Mouse (Mus musculus) heart, embryonic 14.5 days (tissue): ENCODE data around the gene Myh11. TPM values are rescaled to one million over a fixed set of nuclear protein-coding genes. Genes with fewer than 3 reads are reported as not detected.

Experiments used
- ATAC-seq: fragments of 200-750 bp; cut with Nextera tagmentation; 2 replicates; pipeline ENCODE4 v1.8.0; 2017; ENCODE audit warnings: low read depth, moderate TSS enrichment; ENCODE audit not compliant: insufficient number of reproducible peaks, insufficient read depth, low FRiP score
- H3K27ac ChIP-seq, 2 experiments: fragments of 200-500 bp in 1 of 2; fragments of 300-500 bp in 1 of 2; sonication (generic) in 1 of 2; replicated peaks in 1 of 2; 2 replicates each; pipeline ENCODE4 v1.5.1; 2012 to 2014; ENCODE audit warnings: low read depth in 2 of 2, low read length in 2 of 2, control low read depth in 1 of 2, mild to moderate bottlenecking in 1 of 2, mixed read lengths in 1 of 2; ENCODE audit not compliant: control insufficient read depth in 1 of 2, insufficient read depth in 1 of 2
- H3K27me3 ChIP-seq: fragments of 300-500 bp; sonication (generic); 2 replicates; pipeline ENCODE4 v1.6.1; 2014; ENCODE audit warnings: mild to moderate bottlenecking, low read length, control low read depth; ENCODE audit not compliant: control insufficient read depth, insufficient read depth
- H3K36me3 ChIP-seq: fragments of 300-500 bp; sonication (generic); 2 replicates; pipeline ENCODE4 v1.6.1; 2014; ENCODE audit warnings: mild to moderate bottlenecking, control low read depth, low read length, mixed read lengths; ENCODE audit not compliant: control insufficient read depth, insufficient read depth
- H3K4me1 ChIP-seq, 2 experiments: fragments of 200-500 bp in 1 of 2; fragments of 300-500 bp in 1 of 2; sonication (generic) in 1 of 2; 2 replicates each; pipeline ENCODE4 v1.6.1; 2012 to 2014; ENCODE audit warnings: low read length in 2 of 2, control low read depth in 1 of 2, mixed read lengths in 1 of 2; ENCODE audit not compliant: control insufficient read depth in 2 of 2, insufficient read depth in 2 of 2
- H3K4me2 ChIP-seq: fragments of 300-500 bp; sonication (generic); 2 replicates; pipeline ENCODE4 v1.6.1; 2014; ENCODE audit warnings: mild to moderate bottlenecking, low read length
- H3K4me3 ChIP-seq, 2 experiments: fragments of 200-500 bp in 1 of 2; fragments of 300-500 bp in 1 of 2; sonication (generic) in 1 of 2; 2 replicates each; pipeline ENCODE4 v1.5.1; 2012 to 2014; ENCODE audit warnings: low read length in 2 of 2, mild to moderate bottlenecking in 2 of 2, control low read depth in 1 of 2, low read depth in 1 of 2, moderate library complexity in 1 of 2; ENCODE audit not compliant: control insufficient read depth in 1 of 2, insufficient read depth in 1 of 2
- H3K9ac ChIP-seq: fragments of 300-500 bp; sonication (generic); 2 replicates; pipeline ENCODE4 v1.6.1; 2014; ENCODE audit warnings: mild to moderate bottlenecking, low read length
- H3K9me3 ChIP-seq: fragments of 300-500 bp; sonication (generic); 2 replicates; pipeline ENCODE4 v1.6.1; 2016; ENCODE audit warnings: low read length, control low read depth; ENCODE audit not compliant: control insufficient read depth
- WGBS: fragments of 180-500 bp; shearing (Covaris S2); extraction: QIAGEN DNeasy Blood & Tissue Kit; methylation state at CpG from one replicate; pipeline ENCODE4 v1.1.7; 2014; 5-methylcytosine and 5-hydroxymethylcytosine counted together
- polyA plus RNA-seq: library from polyadenylated mRNA; unstranded; fragments of >200 nt; fragmentation: Nextera tagmentation; extraction: Ambion mirVana; gene quantifications from 2 replicates; pipeline ENCODE4 v1.2.1, GENCODE M21; 2014

The Myh11 gene
- polyA plus RNA-seq, 1 experiment from 2014 or later: 1.9 TPM

- no peak overlapping the region for H3K9ac ChIP-seq
- H3K4me1 ChIP-seq: peaks cover 0 to under 1% of the 10 kb centered on the region in 2 experiments; a peak in 1 of 4 replicates
- no peaks in the 10 kb centered on the region for H3K9me3 ChIP-seq
- no peak for ATAC-seq
- H3K36me3 ChIP-seq: peaks cover 59% of the 10 kb centered on the region
- 79% methylated on average over 3 of the region's 3 CpGs for WGBS
- no peak overlapping the region for H3K4me3 ChIP-seq
- no peaks in the 10 kb centered on the region for H3K27me3 ChIP-seq
- no peak overlapping the region for H3K27ac ChIP-seq
- H3K4me2 ChIP-seq: no peak overlapping the region
These were observed 18.7 kb upstream of the Myh11 start for GRCm38 (mm10) chr16:14309833-14310232.

DNA sequence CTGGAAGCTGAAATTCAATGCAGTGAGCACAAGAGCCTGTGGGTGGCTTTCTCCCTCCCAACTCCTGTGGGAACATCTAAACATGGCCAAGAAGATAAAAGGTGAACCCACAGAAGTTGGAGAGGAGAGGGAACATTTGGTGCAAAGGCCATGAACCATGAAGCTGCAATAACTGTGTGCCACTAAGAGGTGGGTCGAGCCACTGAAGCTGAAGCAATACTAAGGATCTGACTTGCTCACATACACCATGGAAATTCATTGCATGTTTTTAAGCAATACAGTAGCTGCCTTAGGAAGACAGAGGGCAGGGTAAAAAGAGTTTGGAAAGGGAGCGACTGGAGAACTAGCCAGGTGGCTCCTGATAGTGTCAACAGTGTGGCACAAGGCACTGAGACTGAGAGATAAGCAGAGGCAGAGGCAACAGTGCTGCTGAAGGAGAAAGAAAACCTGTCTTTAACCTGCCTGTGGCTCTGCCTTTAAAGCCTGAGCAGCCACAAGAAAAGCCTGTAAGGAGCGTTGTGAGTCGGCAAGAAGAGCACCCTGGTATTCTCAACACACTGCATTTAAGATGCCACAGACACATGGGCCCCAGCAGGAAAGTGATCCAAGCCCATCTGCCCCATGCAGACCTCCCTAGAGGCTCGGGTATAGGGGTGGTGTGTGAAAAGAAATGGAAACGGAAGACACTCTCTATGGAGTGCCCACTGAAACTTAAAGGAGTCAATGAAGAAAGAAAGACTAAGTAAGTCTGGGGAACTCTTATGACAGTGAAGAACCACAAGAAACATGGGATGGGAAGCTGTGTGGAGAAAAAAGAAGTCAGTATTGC, 17.3 kb upstream of the Myh11 start:
- no peaks in the 10 kb centered on the region for H3K9me3 ChIP-seq
- no peak overlapping the region for H3K9ac ChIP-seq
- no peaks in the 10 kb centered on the region for H3K27me3 ChIP-seq
- H3K36me3 ChIP-seq: peaks cover 66% of the 10 kb centered on the region
- no peak overlapping the region for H3K27ac ChIP-seq
- no peak for ATAC-seq
- 78% methylated on average over 6 of the region's 6 CpGs for WGBS
- no peak overlapping the region for H3K4me2 ChIP-seq
- H3K4me3 ChIP-seq: no peak overlapping the region
- peaks cover 0 to 3% of the 10 kb centered on the region in 2 experiments; a peak in 1 of 4 replicates for H3K4me1 ChIP-seq

- Histone ChIP-seq H3K9me3 (no peaks in the 10 kb centered on the region), H3K27ac (no peak overlapping the region), H3K27me3 (no peaks in the 10 kb centered on the region), H3K4me1 (peaks cover 0 to 3% of the 10 kb centered on the region in 2 experiments; a peak in 1 of 4 replicates), H3K9ac (no peak overlapping the region), H3K36me3 (peaks cover 65% of the 10 kb centered on the region), H3K4me2 (no peak overlapping the region), H3K4me3 (no peak overlapping the region)
- ATAC-seq: no peak
- WGBS: 100% methylated on average over 1 of the region's 1 CpGs
These were observed 16.2 kb upstream of the Myh11 start for GRCm38 (mm10) chr16:14307373-14307772.

DNA sequence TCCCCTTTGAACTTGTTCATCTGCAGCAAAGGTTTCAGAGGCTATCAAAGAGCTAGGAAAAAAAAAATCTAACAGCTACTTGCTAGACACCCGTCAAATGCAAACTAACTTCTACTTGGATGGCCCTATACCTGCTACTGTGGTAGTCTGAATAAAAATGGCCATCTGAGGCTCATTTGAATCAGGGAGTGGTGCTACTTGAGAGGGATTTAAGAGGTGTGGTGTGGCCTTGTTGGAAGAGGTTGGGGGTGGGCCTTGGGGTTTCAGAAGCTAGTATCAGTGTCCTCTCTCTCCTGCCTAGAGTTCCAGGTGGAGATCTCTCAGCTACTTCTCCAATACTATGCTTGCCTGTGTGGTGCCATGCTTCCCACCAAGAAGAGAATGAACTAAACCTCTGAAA, 15.3 kb upstream of the Myh11 start:
- Histone ChIP-seq H3K4me2 (no peak overlapping the region), H3K4me1 (peaks cover 0 to 3% of the 10 kb centered on the region in 2 experiments; a peak in 1 of 4 replicates), H3K9ac (no peak overlapping the region), H3K27me3 (no peaks in the 10 kb centered on the region), H3K4me3 (no peak overlapping the region), H3K36me3 (peaks cover 65% of the 10 kb centered on the region), H3K27ac (no peak overlapping the region), H3K9me3 (no peaks in the 10 kb centered on the region)
- ATAC-seq: no peak
- 90% methylated on average over 1 of the region's 1 CpGs for WGBS

DNA sequence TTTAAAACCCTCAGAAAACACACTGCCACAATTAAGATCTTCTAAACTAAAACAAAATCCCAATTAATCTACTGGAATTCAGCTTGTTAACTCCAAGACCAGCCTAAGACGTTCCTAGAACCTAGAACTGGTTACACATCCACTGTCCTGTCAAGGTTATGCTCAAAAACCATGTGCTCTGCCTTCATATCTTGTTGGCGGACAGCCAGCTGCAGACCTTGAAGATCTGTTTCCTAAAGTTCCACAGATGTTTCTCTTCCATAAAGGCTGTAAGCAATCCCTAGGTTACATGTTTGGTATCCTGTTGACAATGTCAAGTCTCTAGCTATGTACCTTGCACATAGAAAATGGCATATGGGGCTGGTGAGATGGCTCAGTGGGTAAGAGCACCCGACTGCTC, 13.6 kb upstream of the Myh11 start:
- ATAC-seq: no peak
- Histone ChIP-seq H3K9me3 (no peaks in the 10 kb centered on the region), H3K9ac (no peak overlapping the region), H3K4me3 (no peak overlapping the region), H3K27me3 (no peaks in the 10 kb centered on the region), H3K36me3 (peaks cover 67% of the 10 kb centered on the region), H3K4me1 (peaks cover 0 to 3% of the 10 kb centered on the region in 2 experiments; a peak in 1 of 4 replicates), H3K27ac (no peak overlapping the region), H3K4me2 (no peak overlapping the region)
- 75% methylated on average over 3 of the region's 3 CpGs for WGBS

DNA sequence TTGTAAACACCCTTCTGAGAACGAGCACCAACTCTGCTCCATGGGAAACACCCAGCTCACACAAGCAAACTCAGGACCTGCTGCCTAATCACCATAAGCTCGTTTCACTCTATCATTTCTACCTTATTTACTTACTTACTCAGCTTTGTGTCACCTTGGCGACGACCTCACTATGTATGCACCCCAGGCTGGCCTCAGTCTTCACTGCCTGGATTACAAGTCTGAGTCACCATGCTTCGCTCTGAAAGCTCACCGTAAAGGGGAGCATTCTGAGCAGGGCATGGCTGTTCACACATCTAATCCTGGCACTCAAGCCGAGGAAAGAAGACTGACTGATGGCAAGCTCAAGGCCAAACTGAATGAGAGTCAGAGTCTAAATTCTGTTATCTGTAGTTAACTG, 12.5 kb upstream of the Myh11 start:
- H3K4me3 ChIP-seq: no peak overlapping the region
- no peak for ATAC-seq
- no peaks in the 10 kb centered on the region for H3K9me3 ChIP-seq
- no peak overlapping the region for H3K9ac ChIP-seq
- 57% methylated on average over 7 of the region's 7 CpGs for WGBS
- no peaks in the 10 kb centered on the region for H3K27me3 ChIP-seq
- H3K4me1 ChIP-seq: peaks cover 0 to 3% of the 10 kb centered on the region in 2 experiments; a peak in 1 of 4 replicates
- H3K36me3 ChIP-seq: peaks cover 73% of the 10 kb centered on the region
- no peak overlapping the region for H3K4me2 ChIP-seq
- H3K27ac ChIP-seq: no peak overlapping the region

DNA sequence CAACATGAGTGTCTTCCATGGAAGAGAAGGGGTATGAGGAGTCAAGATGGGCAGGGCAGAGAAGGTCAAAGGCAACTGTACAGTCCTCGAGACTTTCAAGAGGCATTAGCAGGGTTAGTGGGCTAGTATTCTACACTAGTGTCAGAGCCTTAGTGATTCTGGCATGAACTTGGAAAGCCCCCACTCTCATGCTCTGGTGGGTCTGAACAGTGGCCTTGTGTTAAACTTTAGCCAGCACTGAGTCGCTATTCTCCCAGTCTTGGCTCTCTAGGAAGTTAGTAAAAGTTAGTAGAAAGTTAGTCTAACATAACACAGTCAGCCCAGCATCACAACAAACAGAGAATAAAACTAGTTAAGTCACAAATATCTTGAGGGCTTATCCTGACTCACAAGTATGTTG, 12.0 kb upstream of the Myh11 start:
- Histone ChIP-seq H3K4me2 (no peak overlapping the region), H3K36me3 (peaks cover 73% of the 10 kb centered on the region), H3K4me1 (peaks cover 0 to 3% of the 10 kb centered on the region in 2 experiments; a peak in 2 of 4 replicates), H3K9me3 (no peaks in the 10 kb centered on the region), H3K4me3 (no peak overlapping the region), H3K9ac (no peak overlapping the region), H3K27ac (no peak overlapping the region), H3K27me3 (no peaks in the 10 kb centered on the region)
- WGBS: 82% methylated on average over 2 of the region's 2 CpGs
- no peak for ATAC-seq
